Comparison of ENCODE assay signal across 9 mouse cellular contexts in genomic region chr10:75666451-75667030, GRCm38 (mm10). TPM values are rescaled to one million over a fixed set of nuclear protein-coding genes. Genes with fewer than 3 reads are reported as not detected.
DNase-seq lines count a peak whose midpoint lies in the region; ATAC-seq and TF ChIP-seq lines count a peak whose summit lies in the region.
"Had no signal": no experiment of that assay in that cellular context is flagged by ENCODE, and none has a peak within 500 bp of the region (broad histone marks: within the 10 kb centered on the region; RNA-seq: fewer than 3 reads in every experiment).

No protein-coding gene starts in this region.

- no peak for TF ChIP-seq CTCF in thymus, adult 2 months (IDR thresholded peaks at IDR 0.05; ENCODE audit: borderline replicate concordance, control insufficient read depth, extremely low read depth, insufficient read depth, low read length, poor library complexity)

- intact Hi-C loops in heart, postnatal 10 days (cut with DNase I) = no loop called here

- peaks cover 41% of the 10 kb centered on the region for H3K36me3 ChIP-seq in heart, embryonic 12.5 days
- H3K36me3 ChIP-seq in thymus, adult 2 months (ENCODE audit: control insufficient read depth, insufficient read depth, low read length) = no peaks in the 10 kb centered on the region
- H3K36me3 ChIP-seq in hindbrain, embryonic 15.5 days = peaks cover 4% of the 10 kb centered on the region; the same call in 1 of the 2 replicates
- no peaks in the 10 kb centered on the region for H3K36me3 ChIP-seq in myocyte (ENCODE audit: control insufficient read depth, insufficient read depth)

- no peak for TF ChIP-seq POLR2A in thymus, adult 2 months (IDR thresholded peaks at IDR 0.05; ENCODE audit: control insufficient read depth, extremely low read depth, insufficient read depth, low read length, poor library complexity)
- no peak for TF ChIP-seq POLR2A in myocyte (IDR thresholded peaks at IDR 0.05; ENCODE audit: insufficient read length, low read depth)

- H3K9me3 ChIP-seq in heart, embryonic 12.5 days (replicated peaks) = no peaks in the 10 kb centered on the region
- H3K9me3 ChIP-seq in hindbrain, embryonic 15.5 days = no peaks in the 10 kb centered on the region

- H3K4me3 ChIP-seq in heart, embryonic 12.5 days = peak overlapping the region; percentile 76
- peak overlapping the region; percentile 61 for H3K4me3 ChIP-seq in thymus, adult 2 months (ENCODE audit: control insufficient read depth, insufficient read depth, low read length)
- peak overlapping the region; percentile 51 for H3K4me3 ChIP-seq in hindbrain, embryonic 15.5 days
- H3K4me3 ChIP-seq in myocyte = peak overlapping the region; percentile 49

- H3K27ac ChIP-seq in heart, embryonic 12.5 days (ENCODE audit: poor library complexity, severe bottlenecking) = peak overlapping the region; percentile 57; the same call in 1 of the 2 replicates
- no peak overlapping the region for H3K27ac ChIP-seq in thymus, adult 2 months (ENCODE audit: control insufficient read depth, insufficient read depth, low read length)
- H3K27ac ChIP-seq in hindbrain, embryonic 15.5 days (replicated peaks) = peak overlapping the region; percentile 81

- peaks cover 18% of the 10 kb centered on the region for H3K4me1 ChIP-seq in heart, embryonic 12.5 days (replicated peaks)
- H3K4me1 ChIP-seq in thymus, adult 2 months (replicated peaks; ENCODE audit: control insufficient read depth, insufficient read depth, low read length) = peaks cover 21% of the 10 kb centered on the region
- peaks cover 60% of the 10 kb centered on the region for H3K4me1 ChIP-seq in hindbrain, embryonic 15.5 days (replicated peaks)

- peaks cover 9% of the 10 kb centered on the region; the same call in 1 of the 2 replicates for H3K27me3 ChIP-seq in heart, embryonic 12.5 days (replicated peaks)
- no peaks in the 10 kb centered on the region for H3K27me3 ChIP-seq in thymus, adult 2 months (ENCODE audit: control insufficient read depth, insufficient read depth, low read length)
- peaks cover 9% of the 10 kb centered on the region; the same call in 1 of the 2 replicates for H3K27me3 ChIP-seq in hindbrain, embryonic 15.5 days
- H3K27me3 ChIP-seq in myocyte (ENCODE audit: control insufficient read depth, insufficient read depth, insufficient read length) = no peaks in the 10 kb centered on the region
- H3K27me3 ChIP-seq: Patski had no signal

- no peak for DNase-seq in heart, postnatal 10 days
- DNase-seq in thymus, adult 2 months = peak; percentile 19
- no peak for DNase-seq in thymus, adult 18-20 months
- no peak for DNase-seq in yolk sac, embryonic 10.5 days (ENCODE audit: low spot score)
- no peak for DNase-seq in adrenal gland, adult (ENCODE audit: inconsistent age in 2 of 2, low spot score in 1 of 2)

- H3ac ChIP-seq in myocyte (ENCODE audit: control insufficient read depth, insufficient read length) = peak overlapping the region; percentile 36

- WGBS in heart, embryonic 12.5 days = 39% methylated on average over 4 of the region's 4 CpGs
- 23% methylated on average over 4 of the region's 4 CpGs for WGBS in thymus, adult 2 months
- WGBS in hindbrain, embryonic 15.5 days = 24% methylated on average over 4 of the region's 4 CpGs

- ATAC-seq in heart, embryonic 12.5 days (ENCODE audit: insufficient number of reproducible peaks, low FRiP score) = no peak
- ATAC-seq in hindbrain, embryonic 15.5 days (ENCODE audit: low FRiP score, low read depth) = 0 out of 2 replicates have a peak, but pooled peaks have one; percentile 1

- H3K4me2 ChIP-seq in heart, embryonic 12.5 days = peak overlapping the region; percentile 85
- H3K4me2 ChIP-seq in hindbrain, embryonic 15.5 days = peak overlapping the region; percentile 97
- H3K4me2 ChIP-seq in myocyte (ENCODE audit: low read depth) = peak overlapping the region; percentile 89

- H3K9ac ChIP-seq in heart, embryonic 12.5 days = peak overlapping the region; percentile 80
- peak overlapping the region; percentile 62; the same call in 1 of the 2 replicates for H3K9ac ChIP-seq in hindbrain, embryonic 15.5 days

- no peaks in the 10 kb centered on the region for H3K79me2 ChIP-seq in myocyte (ENCODE audit: control insufficient read depth, insufficient read depth)

TF ChIP-seq in myocyte, 11 proteins besides CTCF, POLR2A, EP300 and RAD21:
- TF ChIP-seq USF1 (IDR thresholded peaks at IDR 0.05; ENCODE audit: low read depth) (no peak), MYOD1 (IDR thresholded peaks at IDR 0.05; ENCODE audit: control insufficient read depth in 1 of 3, insufficient read length in 2 of 3, low read depth in 2 of 3) (no peak), E2F4 (IDR thresholded peaks at IDR 0.05; ENCODE audit: insufficient read depth) (no peak), TCF12 (IDR thresholded peaks at IDR 0.05; ENCODE audit: insufficient read depth, poor library complexity, severe bottlenecking) (no peak), CEBPB (IDR thresholded peaks at IDR 0.05; ENCODE audit: insufficient read depth, poor library complexity, severe bottlenecking) (no peak), TCF3 (IDR thresholded peaks at IDR 0.05; ENCODE audit: insufficient read length, low read depth) (no peak), REST (IDR thresholded peaks at IDR 0.05; ENCODE audit: insufficient read depth, insufficient read length) (no peak), SRF (IDR thresholded peaks at IDR 0.05; ENCODE audit: control insufficient read depth, insufficient read length, low read depth) (no peak), MAX (IDR thresholded peaks at IDR 0.05; ENCODE audit: low read depth) (no peak), MYOG (IDR thresholded peaks at IDR 0.05; ENCODE audit: control insufficient read depth in 1 of 3, insufficient read depth in 1 of 3, insufficient read length in 2 of 3, low read depth in 2 of 3) (no peak), POLR2AphosphoS2 (IDR thresholded peaks at IDR 0.05; ENCODE audit: insufficient read length, low read depth) (no peak)

RNA-seq across cellular contexts. Expression of gene Susd2, which starts 22.7 kb away (rescaled TPM):
- polyA plus RNA-seq in heart, embryonic 12.5 days (2016; fragmentation: Nextera tagmentation; extraction: Ambion mirVana) = 4.5 and 5.1 TPM in 2 replicates
- 1 to 10 TPM; 2.8 to 3.4 TPM for total RNA-seq in heart, postnatal 10 days (2021)
- 11.1 and 11.2 TPM in 2 replicates for polyA plus RNA-seq in thymus, adult 2 months (2012; rRNA removed)
- polyA plus RNA-seq in hindbrain, embryonic 15.5 days (2015; fragmentation: Nextera tagmentation; extraction: Ambion mirVana) = 7.9 and 8.1 TPM in 2 replicates
- polyA plus RNA-seq in myocyte (2012; fragmentation: generic; extraction: Trizol) = 0.12 TPM
